Mouse (Mus musculus) hindbrain, embryonic 13.5 days (tissue): ENCODE measurements around the gene Doc2g. TPM values are rescaled to one million over a fixed set of nuclear protein-coding genes. Genes with fewer than 3 reads are reported as not detected.
"Not testable (repeated sequence)": the region's sequence is repeated elsewhere in the genome, so short reads cannot be mapped to it uniquely, and the experiment has no call there.

ENCODE experiments used
- ATAC-seq: fragments of 200-750 bp; cut with Nextera tagmentation; 2 replicates; pipeline ENCODE4 v1.8.0; 2017; ENCODE audit warnings: moderate TSS enrichment; ENCODE audit not compliant: low FRiP score
- H3K27ac ChIP-seq: fragments of 300-500 bp; sonication (generic); 2 replicates; pipeline ENCODE4 v1.5.1; 2015; ENCODE audit warnings: inconsistent platforms, mild to moderate bottlenecking, moderate library complexity
- H3K27me3 ChIP-seq: fragments of 300-500 bp; sonication (generic); 2 replicates; pipeline ENCODE4 v1.6.1; 2015; ENCODE audit warnings: mild to moderate bottlenecking, inconsistent platforms
- H3K36me3 ChIP-seq: fragments of 300-500 bp; sonication (generic); 2 replicates; pipeline ENCODE4 v1.6.1; 2015; ENCODE audit warnings: mild to moderate bottlenecking, inconsistent platforms
- H3K4me1 ChIP-seq: fragments of 300-500 bp; sonication (generic); replicated peaks from 2 replicates; pipeline ENCODE4 v1.6.1; 2015; ENCODE audit warnings: inconsistent platforms
- H3K4me2 ChIP-seq: fragments of 300-500 bp; sonication (generic); 2 replicates; pipeline ENCODE4 v1.6.1; 2015; ENCODE audit warnings: inconsistent platforms, mild to moderate bottlenecking, moderate library complexity
- H3K4me3 ChIP-seq: fragments of 300-500 bp; sonication (generic); 2 replicates; pipeline ENCODE4 v1.5.1; 2015; ENCODE audit warnings: mild to moderate bottlenecking, inconsistent platforms
- H3K9ac ChIP-seq: fragments of 300-500 bp; sonication (generic); 2 replicates; pipeline ENCODE4 v1.6.1; 2015; ENCODE audit warnings: mild to moderate bottlenecking, inconsistent platforms
- H3K9me3 ChIP-seq: fragments of 300-500 bp; sonication (generic); 2 replicates; pipeline ENCODE4 v1.6.1; 2016; ENCODE audit warnings: inconsistent platforms
- WGBS: fragments of 180-500 bp; shearing (Covaris S2); methylation state at CpG from one replicate; pipeline ENCODE4 v1.1.7; 2015; 5-methylcytosine and 5-hydroxymethylcytosine counted together
- polyA plus RNA-seq: library from polyadenylated mRNA; unstranded; fragments of >200 nt; fragmentation: Nextera tagmentation; extraction: Ambion mirVana; gene quantifications from 2 replicates; pipeline ENCODE4 v1.2.1, GENCODE M21; 2015

Doc2g gene
- polyA plus RNA-seq, 1 experiment from 2014 or later = 6.5 TPM

- H3K27ac ChIP-seq = no peak overlapping the region
- no peaks in the 10 kb centered on the region for H3K27me3 ChIP-seq
- H3K9me3 ChIP-seq = no peaks in the 10 kb centered on the region
- no peak for ATAC-seq
- no peaks in the 10 kb centered on the region for H3K36me3 ChIP-seq
- H3K9ac ChIP-seq = no peak overlapping the region
- no peaks in the 10 kb centered on the region for H3K4me1 ChIP-seq
- H3K4me3 ChIP-seq = no peak overlapping the region
- H3K4me2 ChIP-seq = no peak overlapping the region
- 20% methylated on average over 4 of the region's 4 CpGs for WGBS
These were observed 44.7 kb downstream of the Doc2g start for GRCm38 (mm10) chr19:4047859-4048258.

GRCm38 (mm10) chr19:4049069-4049468, 46.0 kb downstream of the Doc2g start:
- not testable (repeated sequence) for H3K4me3 ChIP-seq, H3K36me3 ChIP-seq, H3K9me3 ChIP-seq, H3K4me2 ChIP-seq, ATAC-seq, H3K27ac ChIP-seq, H3K27me3 ChIP-seq, H3K4me1 ChIP-seq, H3K9ac ChIP-seq
- 81% methylated on average over 5 of the region's 5 CpGs for WGBS

GRCm38 (mm10) chr19:4051016-4051415, 47.9 kb downstream of the Doc2g start:
- H3K36me3 ChIP-seq = no peaks in the 10 kb centered on the region
- 99% methylated on average over 5 of the region's 5 CpGs for WGBS
- no peak overlapping the region for H3K27ac ChIP-seq
- no peak overlapping the region for H3K9ac ChIP-seq
- 0 out of 2 replicates have a peak, but pooled peaks cover 4% of the 10 kb centered on the region for H3K27me3 ChIP-seq
- H3K9me3 ChIP-seq = no peaks in the 10 kb centered on the region
- H3K4me3 ChIP-seq = no peak overlapping the region
- no peak overlapping the region for H3K4me2 ChIP-seq
- ATAC-seq = no peak
- H3K4me1 ChIP-seq = no peaks in the 10 kb centered on the region

- H3K27me3 ChIP-seq = 0 out of 2 replicates have a peak, but pooled peaks cover 4% of the 10 kb centered on the region
- H3K9me3 ChIP-seq = no peaks in the 10 kb centered on the region
- no peak overlapping the region for H3K4me3 ChIP-seq
- H3K4me2 ChIP-seq = no peak overlapping the region
- no peaks in the 10 kb centered on the region for H3K36me3 ChIP-seq
- ATAC-seq = no peak
- WGBS = 58% methylated on average over 10 of the region's 10 CpGs
- no peak overlapping the region for H3K9ac ChIP-seq
- H3K4me1 ChIP-seq = no peaks in the 10 kb centered on the region
- H3K27ac ChIP-seq = no peak overlapping the region
These were observed 48.8 kb downstream of the Doc2g start for GRCm38 (mm10) chr19:4051741-4052515.

- Histone ChIP-seq H3K4me2 (no peak overlapping the region), H3K27ac (no peak overlapping the region), H3K9ac (no peak overlapping the region), H3K4me3 (no peak overlapping the region), H3K4me1 (no peaks in the 10 kb centered on the region), H3K27me3 (0 out of 2 replicates have a peak, but pooled peaks cover 4% of the 10 kb centered on the region), H3K9me3 (no peaks in the 10 kb centered on the region), H3K36me3 (no peaks in the 10 kb centered on the region)
- 68% methylated on average over 5 of the region's 5 CpGs for WGBS
- no peak for ATAC-seq
These were observed 49.5 kb downstream of the Doc2g start for GRCm38 (mm10) chr19:4052516-4053030.

GRCm38 (mm10) chr19:4054613-4055012, 51.5 kb downstream of the Doc2g start:
- Histone ChIP-seq H3K4me2 (no peak overlapping the region), H3K27me3 (0 out of 2 replicates have a peak, but pooled peaks cover 4% of the 10 kb centered on the region), H3K27ac (no peak overlapping the region), H3K4me3 (no peak overlapping the region), H3K9me3 (no peaks in the 10 kb centered on the region), H3K36me3 (no peaks in the 10 kb centered on the region), H3K4me1 (no peaks in the 10 kb centered on the region), H3K9ac (no peak overlapping the region)
- WGBS = 91% methylated on average over 5 of the region's 5 CpGs
- no peak for ATAC-seq

- H3K4me2 ChIP-seq = no peak overlapping the region
- 0 out of 2 replicates have a peak, but pooled peaks cover 4% of the 10 kb centered on the region for H3K27me3 ChIP-seq
- H3K4me3 ChIP-seq = no peak overlapping the region
- no peaks in the 10 kb centered on the region for H3K9me3 ChIP-seq
- H3K9ac ChIP-seq = no peak overlapping the region
- H3K4me1 ChIP-seq = no peaks in the 10 kb centered on the region
- no peak for ATAC-seq
- 76% methylated on average over 8 of the region's 8 CpGs for WGBS
- no peak overlapping the region for H3K27ac ChIP-seq
- H3K36me3 ChIP-seq = no peaks in the 10 kb centered on the region
These were observed 52.3 kb downstream of the Doc2g start for GRCm38 (mm10) chr19:4055216-4055946.

- Histone ChIP-seq H3K9me3 (no peaks in the 10 kb centered on the region), H3K27me3 (0 out of 2 replicates have a peak, but pooled peaks cover 4% of the 10 kb centered on the region), H3K9ac (no peak overlapping the region), H3K4me2 (no peak overlapping the region), H3K4me1 (no peaks in the 10 kb centered on the region), H3K4me3 (no peak overlapping the region), H3K27ac (no peak overlapping the region), H3K36me3 (no peaks in the 10 kb centered on the region)
- no peak for ATAC-seq
- WGBS = 65% methylated on average over 15 of the region's 15 CpGs
These were observed 53.0 kb downstream of the Doc2g start for GRCm38 (mm10) chr19:4055947-4056693.

Other genes starting within 250 kb of the Doc2g start
- 54.4 and 57.5 TPM in 2 replicates for gene Kmt5b, start 235.9 kb upstream of the Doc2g start, polyA plus RNA-seq
- gene Chka, start 151.5 kb upstream of the Doc2g start, polyA plus RNA-seq = 52.9 TPM in 2 replicates
- gene Tcirg1, start 96.2 kb upstream of the Doc2g start, polyA plus RNA-seq = 15.0 and 15.8 TPM in 2 replicates
- gene Ndufs8, start 90.5 kb upstream of the Doc2g start, polyA plus RNA-seq = 261 and 264 TPM in 2 replicates
- gene Aldh3b1, start 73.5 kb upstream of the Doc2g start, polyA plus RNA-seq = 1.9 and 2.1 TPM in 2 replicates
- 10.1 and 13.2 TPM in 2 replicates for gene Unc93b1, start 68.1 kb upstream of the Doc2g start, polyA plus RNA-seq
- not detected in 2 replicates for gene Aldh3b3, start 44.7 kb upstream of the Doc2g start, polyA plus RNA-seq
- 0.22 and 0.32 TPM in 2 replicates for gene Aldh3b2, start 31.0 kb upstream of the Doc2g start, polyA plus RNA-seq
- 2.3 TPM in 2 replicates for gene Acy3, start 16.7 kb upstream of the Doc2g start, polyA plus RNA-seq
- 0.32 and 1.2 TPM in 2 replicates for gene Tbx10, start 10.6 kb upstream of the Doc2g start, polyA plus RNA-seq
- gene Nudt8, start 2.7 kb upstream of the Doc2g start, polyA plus RNA-seq = 22.3 and 27.5 TPM in 2 replicates
- gene Gm49405, start 2.7 kb upstream of the Doc2g start, polyA plus RNA-seq = 5.2 and 5.3 TPM in 2 replicates
- gene Ndufv1, start 9.5 kb downstream of the Doc2g start, polyA plus RNA-seq = 220 and 241 TPM in 2 replicates
- 418 and 433 TPM in 2 replicates for gene Gstp1, start 34.7 kb downstream of the Doc2g start, polyA plus RNA-seq
- 1.4 and 4.4 TPM in 2 replicates for gene Gstp2, start 42.7 kb downstream of the Doc2g start, polyA plus RNA-seq
- gene Gstp3, start 56.3 kb downstream of the Doc2g start, polyA plus RNA-seq = not detected in 2 replicates
- not detected in 2 replicates for gene Cabp2, start 78.3 kb downstream of the Doc2g start, polyA plus RNA-seq
- 79.8 and 81.0 TPM in 2 replicates for gene Cdk2ap2, start 93.9 kb downstream of the Doc2g start, polyA plus RNA-seq
- 43.3 and 48.5 TPM in 2 replicates for gene Pitpnm1, start 96.7 kb downstream of the Doc2g start, polyA plus RNA-seq
- gene Aip, start 122.5 kb downstream of the Doc2g start, polyA plus RNA-seq = 90.3 and 91.7 TPM in 2 replicates
- gene Gpr152, start 136.5 kb downstream of the Doc2g start, polyA plus RNA-seq = not detected in 2 replicates
- 0.29 and 0.30 TPM in 2 replicates for gene Cabp4, start 140.7 kb downstream of the Doc2g start, polyA plus RNA-seq
- 128 and 130 TPM in 2 replicates for gene Coro1b, start 145.3 kb downstream of the Doc2g start, polyA plus RNA-seq
- 0.47 and 0.66 TPM in 2 replicates for gene Ptprcap, start 150.3 kb downstream of the Doc2g start, polyA plus RNA-seq
- 61.6 and 64.3 TPM in 2 replicates for gene Rps6kb2, start 160.0 kb downstream of the Doc2g start, polyA plus RNA-seq
- gene Carns1, start 172.2 kb downstream of the Doc2g start, polyA plus RNA-seq = 5.1 and 5.6 TPM in 2 replicates
- 0.88 and 1.1 TPM in 2 replicates for gene Tbc1d10c, start 188.0 kb downstream of the Doc2g start, polyA plus RNA-seq
- 609 and 611 TPM in 2 replicates for gene Ppp1ca, start 188.8 kb downstream of the Doc2g start, polyA plus RNA-seq
- gene Rad9a, start 198.3 kb downstream of the Doc2g start, polyA plus RNA-seq = 20.4 and 24.6 TPM in 2 replicates
- gene Clcf1, start 210.9 kb downstream of the Doc2g start, polyA plus RNA-seq = 0.58 and 1.0 TPM in 2 replicates
- not detected in 2 replicates for gene AC109138.7, start 211.0 kb downstream of the Doc2g start, polyA plus RNA-seq
- 19.7 and 20.2 TPM in 2 replicates for gene Pold4, start 228.6 kb downstream of the Doc2g start, polyA plus RNA-seq